Mouse (Mus musculus) intestine, postnatal 0 days (tissue): ENCODE data around the gene Tmem110. TPM values are rescaled to one million over a fixed set of nuclear protein-coding genes. Genes with fewer than 3 reads are reported as not detected.

Source experiments
- ATAC-seq: fragments of 200-750 bp; cut with Nextera tagmentation; 2 replicates; pipeline ENCODE4 v1.8.0; 2017; ENCODE audit warnings: mild to moderate bottlenecking, moderate TSS enrichment, moderate library complexity
- H3K27ac ChIP-seq: fragments of 300-500 bp; sonication (generic); 2 replicates; pipeline ENCODE4 v1.5.1; 2014; ENCODE audit warnings: mild to moderate bottlenecking, low read depth, low read length, moderate library complexity
- H3K27me3 ChIP-seq: fragments of 300-500 bp; sonication (generic); replicated peaks from 2 replicates; pipeline ENCODE4 v1.6.1; 2014; ENCODE audit warnings: low read length, mixed read lengths; ENCODE audit not compliant: control insufficient read depth, insufficient read depth
- H3K36me3 ChIP-seq: fragments of 300-500 bp; sonication (generic); 2 replicates; pipeline ENCODE4 v1.6.1; 2014; ENCODE audit warnings: mild to moderate bottlenecking, moderate library complexity; ENCODE audit not compliant: control insufficient read depth, insufficient read depth
- H3K4me1 ChIP-seq: fragments of 300-500 bp; sonication (generic); replicated peaks from 2 replicates; pipeline ENCODE4 v1.6.1; 2014; ENCODE audit warnings: antibody characterized with exemption, low read length, mixed read lengths; ENCODE audit not compliant: control insufficient read depth, insufficient read depth
- H3K4me2 ChIP-seq: fragments of 300-500 bp; sonication (generic); replicated peaks from 2 replicates; pipeline ENCODE4 v1.6.1; 2014; ENCODE audit warnings: low read depth, mild to moderate bottlenecking, moderate library complexity
- H3K4me3 ChIP-seq: fragments of 300-500 bp; sonication (generic); 2 replicates; pipeline ENCODE4 v1.5.1; 2014; ENCODE audit warnings: low read depth, low read length
- H3K9ac ChIP-seq: fragments of 300-500 bp; sonication (generic); 2 replicates; pipeline ENCODE4 v1.6.1; 2014; ENCODE audit warnings: mild to moderate bottlenecking, low read depth, low read length
- H3K9me3 ChIP-seq: fragments of 300-500 bp; sonication (generic); 2 replicates; pipeline ENCODE4 v1.6.1; 2016; ENCODE audit warnings: mixed run types; ENCODE audit not compliant: control insufficient read depth
- CTCF ChIP-seq: sonication (generic); IDR thresholded peaks from 2 replicates; pipeline ENCODE4 v1.5.1; 2016; ENCODE audit warnings: low read depth, mild to moderate bottlenecking, control low read depth, antibody characterized with exemption, moderate library complexity
- WGBS: fragments of 180-500 bp; shearing (Covaris S2); extraction: QIAGEN DNeasy Blood & Tissue Kit; methylation state at CpG from one replicate; pipeline ENCODE4 v1.1.7; 2014; 5-methylcytosine and 5-hydroxymethylcytosine counted together
- polyA plus RNA-seq: library from polyadenylated mRNA; unstranded; fragments of >200 nt; fragmentation: Nextera tagmentation; extraction: Ambion mirVana; gene quantifications from 2 replicates; pipeline ENCODE4 v1.2.1, GENCODE M21; 2015

Gene Tmem110
- polyA plus RNA-seq, 1 experiment from 2014 or later, result 17.5 TPM

GRCm38 (mm10) chr14:30913404-30913803 lies 88.0 kb downstream of the Tmem110 start:
- Histone ChIP-seq H3K4me3 (no peak overlapping the region), H3K27me3 (no peaks in the 10 kb centered on the region), H3K9me3 (no peaks in the 10 kb centered on the region), H3K27ac (no peak overlapping the region), H3K4me1 (0 out of 2 replicates have a peak, but pooled peaks cover 4% of the 10 kb centered on the region), H3K36me3 (no peaks in the 10 kb centered on the region), H3K9ac (no peak overlapping the region), H3K4me2 (no peak overlapping the region)
- no peak for TF ChIP-seq CTCF
- 92% methylated on average over 5 of the region's 5 CpGs for WGBS
- no peak for ATAC-seq

- no peak overlapping the region for H3K4me3 ChIP-seq
- TF ChIP-seq CTCF, result no peak
- ATAC-seq, result no peak
Measured at GRCm38 (mm10) chr14:30916516-30916915, 91.1 kb downstream of the Tmem110 start.

GRCm38 (mm10) chr14:30922053-30922670 lies 96.8 kb downstream of the Tmem110 start:
- no peaks in the 10 kb centered on the region for H3K36me3 ChIP-seq
- 51% methylated on average over 8 of the region's 8 CpGs for WGBS
- H3K4me2 ChIP-seq, result no peak overlapping the region
- H3K27ac ChIP-seq, result no peak overlapping the region
- no peaks in the 10 kb centered on the region for H3K4me1 ChIP-seq
- no peak overlapping the region for H3K9ac ChIP-seq
- no peak for TF ChIP-seq CTCF
- H3K9me3 ChIP-seq, result no peaks in the 10 kb centered on the region
- no peak overlapping the region for H3K4me3 ChIP-seq
- no peak for ATAC-seq
- no peaks in the 10 kb centered on the region for H3K27me3 ChIP-seq

More at GRCm38 (mm10) chr14:30916516-30916915, 91.1 kb downstream of the Tmem110 start:
- WGBS, result 83% methylated on average over 1 of the region's 1 CpGs
- no peak overlapping the region for H3K9ac ChIP-seq
- no peaks in the 10 kb centered on the region for H3K9me3 ChIP-seq
- H3K36me3 ChIP-seq, result no peaks in the 10 kb centered on the region
- H3K4me2 ChIP-seq, result no peak overlapping the region
- 0 out of 2 replicates have a peak, but pooled peaks cover 4% of the 10 kb centered on the region for H3K4me1 ChIP-seq
- no peak overlapping the region for H3K27ac ChIP-seq
- no peaks in the 10 kb centered on the region for H3K27me3 ChIP-seq

- TF ChIP-seq CTCF, result no peak
- Histone ChIP-seq H3K36me3 (no peaks in the 10 kb centered on the region), H3K9me3 (no peaks in the 10 kb centered on the region), H3K9ac (no peak within 1 kb of the TSS), H3K27me3 (no peaks in the 10 kb centered on the region), H3K27ac (no peak within 1 kb of the TSS), H3K4me1 (no peaks in the 10 kb centered on the region), H3K4me2 (no peak within 1 kb of the TSS), H3K4me3 (no peak within 1 kb of the TSS)
- ATAC-seq, result no peak
- WGBS, result 54% methylated on average over 6 of the region's 6 CpGs
Measured at GRCm38 (mm10) chr14:30923375-30924105, 98.2 kb downstream of the Tmem110 start, which contains the start of gene Itih3. TSS of gene Itih3 (minus strand) at chr14:30923760.

GRCm38 (mm10) chr14:30925492-30925891 lies 100.1 kb downstream of the Tmem110 start:
- no peak for ATAC-seq
- Histone ChIP-seq H3K36me3 (no peaks in the 10 kb centered on the region), H3K9ac (no peak overlapping the region), H3K27me3 (no peaks in the 10 kb centered on the region), H3K4me3 (no peak overlapping the region), H3K4me1 (no peaks in the 10 kb centered on the region), H3K4me2 (no peak overlapping the region), H3K9me3 (no peaks in the 10 kb centered on the region), H3K27ac (no peak overlapping the region)
- 84% methylated on average over 3 of the region's 3 CpGs for WGBS
- no peak for TF ChIP-seq CTCF

Other genes with a start within 250 kb of the Tmem110 start
- 54.7 and 60.6 TPM in 2 replicates for gene Prkcd, start 199.4 kb upstream of the Tmem110 start, polyA plus RNA-seq
- 8.4 and 9.0 TPM in 2 replicates for gene Rft1, start 171.2 kb upstream of the Tmem110 start, polyA plus RNA-seq
- 11.4 and 14.6 TPM in 2 replicates for gene Sfmbt1, start 110.7 kb upstream of the Tmem110 start, polyA plus RNA-seq
- 24.7 and 27.2 TPM in 2 replicates for gene Mustn1, start 53.6 kb downstream of the Tmem110 start, polyA plus RNA-seq
- 0.16 TPM in 1 of 2 replicates, not detected in the other for gene Itih4, start 60.9 kb downstream of the Tmem110 start, polyA plus RNA-seq
- 3.9 and 4.7 TPM in 2 replicates for gene Itih3, start 98.2 kb downstream of the Tmem110 start, polyA plus RNA-seq
- not detected in 2 replicates for gene Itih1, start 117.7 kb downstream of the Tmem110 start, polyA plus RNA-seq
- gene Nek4, start 125.8 kb downstream of the Tmem110 start, polyA plus RNA-seq, result 2.9 and 3.0 TPM in 2 replicates
- 18.2 and 21.6 TPM in 2 replicates for gene Glt8d1, start 175.8 kb downstream of the Tmem110 start, polyA plus RNA-seq
- gene Spcs1, start 176.1 kb downstream of the Tmem110 start, polyA plus RNA-seq, result 434 and 465 TPM in 2 replicates
- gene Pbrm1, start 193.5 kb downstream of the Tmem110 start, polyA plus RNA-seq, result 33.1 and 39.8 TPM in 2 replicates
- gene Gnl3, start 193.6 kb downstream of the Tmem110 start, polyA plus RNA-seq, result 53.5 and 59.6 TPM in 2 replicates